ENCODE assay signal across 8 mouse cellular contexts in genomic region chr5:138994786-138995720, GRCm38 (mm10). TPM values are rescaled to one million over a fixed set of nuclear protein-coding genes. Genes with fewer than 3 reads are reported as not detected.
DNase-seq lines count a peak whose midpoint lies in the region; ATAC-seq and TF ChIP-seq lines count a peak whose summit lies in the region.

No protein-coding gene starts in this region.

- peak overlapping the region; percentile 85 for H3K27ac ChIP-seq in embryonic facial prominence, embryonic 10.5 days (replicated peaks)
- peak overlapping the region; percentile 91 for H3K27ac ChIP-seq in heart, adult 2 months
- H3K27ac ChIP-seq in kidney, adult 2 months (ENCODE audit: insufficient read depth, low read depth, low read length): peak overlapping the region; percentile 80
- peak overlapping the region; percentile 76 for H3K27ac ChIP-seq in limb, embryonic 14.5 days (replicated peaks; ENCODE audit: low read depth, low read length)
- peak overlapping the region; percentile 89 for H3K27ac ChIP-seq in midbrain, embryonic 15.5 days
- peak overlapping the region; percentile 94 for H3K27ac ChIP-seq in stomach, embryonic 16.5 days (ENCODE audit: low read length)

- WGBS in embryonic facial prominence, embryonic 10.5 days: 5% methylated on average over 120 of the region's 127 CpGs
- WGBS in heart, adult 2 months: 4% methylated on average over 119 of the region's 127 CpGs
- 6% methylated on average over 109 of the region's 127 CpGs for WGBS in kidney, adult 2 months
- WGBS in limb, embryonic 14.5 days: 2% methylated on average over 17 of the region's 127 CpGs
- under 1% methylated on average over 122 of the region's 127 CpGs for WGBS in midbrain, embryonic 15.5 days
- whole genome bisulfite sequencing in stomach, embryonic 16.5 days: under 1% methylated on average over 110 of the region's 127 CpGs

- no peak for TF ChIP-seq EP300 in heart, adult 2 months (IDR thresholded peaks at IDR 0.05; ENCODE audit: insufficient read depth, low read depth, low read length)

- ATAC-seq in erythroblast, adult 5-6 weeks (replicated peaks; ENCODE audit: low FRiP score, poor library complexity, severe bottlenecking): no peak
- ATAC-seq in limb, embryonic 14.5 days (ENCODE audit: low FRiP score, low read depth): peak; percentile 38
- ATAC-seq in midbrain, embryonic 15.5 days (replicated peaks): peak; percentile 55
- ATAC-seq in stomach, embryonic 16.5 days (ENCODE audit: insufficient read depth, low FRiP score): peak; percentile 59

- H3K9ac ChIP-seq in heart, adult 2 months (ENCODE audit: low read depth, low read length): peak overlapping the region; percentile 95
- peak overlapping the region; percentile 71 for H3K9ac ChIP-seq in limb, embryonic 14.5 days (ENCODE audit: low read depth, low read length, severe bottlenecking)
- H3K9ac ChIP-seq in midbrain, embryonic 15.5 days: peak overlapping the region; percentile 76
- peak overlapping the region; percentile 95 for H3K9ac ChIP-seq in stomach, embryonic 16.5 days (ENCODE audit: low read length)

- TF ChIP-seq CTCF in heart, adult 2 months (IDR thresholded peaks at IDR 0.05): no peak; the same call in 1 of the 2 replicates
- no peak for TF ChIP-seq CTCF in kidney, adult 2 months (conservative IDR thresholded peaks at IDR 0.05; ENCODE audit: insufficient read depth, insufficient read length, low read depth, low read length)

- no peaks in the 10 kb centered on the region for H3K36me3 ChIP-seq in erythroblast, embryonic 14.5 days (ENCODE audit: control insufficient read depth)
- 0 out of 2 replicates have a peak, but pooled peaks cover 6% of the 10 kb centered on the region for H3K36me3 ChIP-seq in embryonic facial prominence, embryonic 10.5 days (replicated peaks)
- peaks cover 4% of the 10 kb centered on the region for H3K36me3 ChIP-seq in heart, adult 2 months (ENCODE audit: control insufficient read depth, insufficient read depth, low read length)
- H3K36me3 ChIP-seq in kidney, adult 2 months (ENCODE audit: control insufficient read depth, insufficient read depth, low read length): no peaks in the 10 kb centered on the region
- H3K36me3 ChIP-seq in limb, embryonic 14.5 days (ENCODE audit: control insufficient read depth, insufficient read depth, low read length): no peaks in the 10 kb centered on the region
- no peaks in the 10 kb centered on the region for H3K36me3 ChIP-seq in midbrain, embryonic 15.5 days (replicated peaks)
- no peaks in the 10 kb centered on the region for H3K36me3 ChIP-seq in stomach, embryonic 16.5 days (ENCODE audit: control insufficient read depth, insufficient read depth, low read length)

- H3K79me2 ChIP-seq in heart, adult 2 months (replicated peaks; ENCODE audit: control insufficient read depth, insufficient read depth, low read length): no peaks in the 10 kb centered on the region

- H3K4me2 ChIP-seq in limb, embryonic 14.5 days (replicated peaks; ENCODE audit: low read depth, low read length, severe bottlenecking): peak overlapping the region; percentile 93
- H3K4me2 ChIP-seq in midbrain, embryonic 15.5 days: peak overlapping the region; percentile 98
- peak overlapping the region; percentile 93 for H3K4me2 ChIP-seq in stomach, embryonic 16.5 days (ENCODE audit: low read depth, low read length)

- peak; percentile 82 for DNase-seq in embryonic facial prominence, embryonic 10.5 days (ENCODE audit: low spot score)
- peak; percentile 83 to 87 for DNase-seq in heart, adult 2 months
- DNase-seq in kidney, adult 2 months: peak; percentile 90
- DNase-seq in limb, embryonic 14.5 days (ENCODE audit: low spot score): peak; percentile 72

- H3K4me3 ChIP-seq in erythroblast, embryonic 14.5 days (replicated peaks): peak overlapping the region; percentile 44
- H3K4me3 ChIP-seq in embryonic facial prominence, embryonic 10.5 days: peak overlapping the region; percentile 80
- H3K4me3 ChIP-seq in heart, adult 2 months: peak overlapping the region; percentile 71
- H3K4me3 ChIP-seq in kidney, adult 2 months (ENCODE audit: insufficient read depth, low read depth, low read length): peak overlapping the region; percentile 64
- peak overlapping the region; percentile 73 for H3K4me3 ChIP-seq in limb, embryonic 14.5 days (replicated peaks; ENCODE audit: low read length)
- peak overlapping the region; percentile 76 for H3K4me3 ChIP-seq in midbrain, embryonic 15.5 days
- peak overlapping the region; percentile 85 for H3K4me3 ChIP-seq in stomach, embryonic 16.5 days (replicated peaks; ENCODE audit: low read length)

- TF ChIP-seq POLR2A in heart, adult 2 months (IDR thresholded peaks at IDR 0.05; ENCODE audit: insufficient read depth, low read depth, low read length): no peak; the same call in 1 of the 2 replicates
- TF ChIP-seq POLR2A in kidney, adult 2 months (IDR thresholded peaks at IDR 0.05; ENCODE audit: low read depth, low read length): peak; percentile 55
- TF ChIP-seq POLR2A in limb, embryonic 14.5 days (IDR thresholded peaks at IDR 0.05; ENCODE audit: borderline replicate concordance, extremely low read depth, insufficient read depth, insufficient read length): no peak

- no peaks in the 10 kb centered on the region; the same call in 1 of the 2 replicates for H3K9me3 ChIP-seq in erythroblast, embryonic 14.5 days (ENCODE audit: control insufficient read depth, low read length)
- no peaks in the 10 kb centered on the region for H3K9me3 ChIP-seq in embryonic facial prominence, embryonic 10.5 days
- H3K9me3 ChIP-seq in limb, embryonic 14.5 days (ENCODE audit: control insufficient read depth, low read length): no peaks in the 10 kb centered on the region
- no peaks in the 10 kb centered on the region for H3K9me3 ChIP-seq in midbrain, embryonic 15.5 days
- no peaks in the 10 kb centered on the region for H3K9me3 ChIP-seq in stomach, embryonic 16.5 days (replicated peaks; ENCODE audit: control insufficient read depth, low read length)

- intact Hi-C loops in heart, adult 2 months (cut with DNase I): loop anchor here (5.0 kb wide), 2 partner anchors 87 to 152 kb away; no protein-coding TSS in a partner anchor

- H3K27me3 ChIP-seq in erythroblast, embryonic 14.5 days (ENCODE audit: control insufficient read depth): peaks cover 93% of the 10 kb centered on the region
- H3K27me3 ChIP-seq in embryonic facial prominence, embryonic 10.5 days (replicated peaks; ENCODE audit: low read depth, poor library complexity, severe bottlenecking): peaks cover 98% of the 10 kb centered on the region
- H3K27me3 ChIP-seq in heart, adult 2 months (ENCODE audit: control insufficient read depth, insufficient read depth, low read length): no peaks in the 10 kb centered on the region
- no peaks in the 10 kb centered on the region for H3K27me3 ChIP-seq in kidney, adult 2 months (replicated peaks; ENCODE audit: control insufficient read depth, insufficient read depth, low read length)
- peaks cover 71% of the 10 kb centered on the region for H3K27me3 ChIP-seq in limb, embryonic 14.5 days (ENCODE audit: control insufficient read depth, insufficient read depth, low read length)
- H3K27me3 ChIP-seq in midbrain, embryonic 15.5 days (replicated peaks): peaks cover 59% of the 10 kb centered on the region
- H3K27me3 ChIP-seq in stomach, embryonic 16.5 days (ENCODE audit: control insufficient read depth, insufficient read depth, low read length): peaks cover 27% of the 10 kb centered on the region

- H3K4me1 ChIP-seq in erythroblast, embryonic 14.5 days (ENCODE audit: control insufficient read depth): no peaks in the 10 kb centered on the region
- peaks cover 87% of the 10 kb centered on the region for H3K4me1 ChIP-seq in embryonic facial prominence, embryonic 10.5 days
- peaks cover 13% of the 10 kb centered on the region for H3K4me1 ChIP-seq in heart, adult 2 months (ENCODE audit: control insufficient read depth, insufficient read depth, low read length)
- H3K4me1 ChIP-seq in kidney, adult 2 months (ENCODE audit: control insufficient read depth, insufficient read depth, low read length): peaks cover 14% of the 10 kb centered on the region
- peaks cover 48% of the 10 kb centered on the region for H3K4me1 ChIP-seq in limb, embryonic 14.5 days (ENCODE audit: control insufficient read depth, insufficient read depth, low read length)
- peaks cover 63% of the 10 kb centered on the region for H3K4me1 ChIP-seq in midbrain, embryonic 15.5 days
- H3K4me1 ChIP-seq in stomach, embryonic 16.5 days (ENCODE audit: control insufficient read depth, insufficient read depth, low read length): peaks cover 53% of the 10 kb centered on the region

RNA-seq across cellular contexts. Expression of gene Pdgfa, which starts 2.1 kb away (rescaled TPM):
- polyA plus RNA-seq in erythroblast, embryonic 14.5 days (2012): 0.02 TPM in 1 of 2 replicates, not detected in the other
- total RNA-seq in erythroblast, adult 5-6 weeks (2015; ENCODE audit: low replicate concordance): not detected in 2 replicates
- total RNA-seq in erythroblast, adult 5-6 weeks (2017; ENCODE audit: low replicate concordance): not detected in 2 replicates
- polyA plus RNA-seq in embryonic facial prominence, embryonic 10.5 days (2016; fragmentation: Nextera tagmentation; extraction: Ambion mirVana): 30.8 and 33.5 TPM in 2 replicates
- 10 to 100 TPM; 19.6 to 20.7 TPM for total RNA-seq in heart, adult 2 months (2021)
- polyA plus RNA-seq in heart, adult 2 months (2012; rRNA removed): 13.2 and 14.2 TPM in 2 replicates
- polyA plus RNA-seq in kidney, adult 2 months (2012; rRNA removed): 12.0 and 14.1 TPM in 2 replicates
- polyA plus RNA-seq in limb, embryonic 14.5 days (2012; rRNA removed): 27.8 and 34.0 TPM in 2 replicates
- polyA plus RNA-seq in limb, embryonic 14.5 days (2014; fragmentation: Nextera tagmentation; extraction: Ambion mirVana): 73.4 and 83.4 TPM in 2 replicates
- polyA plus RNA-seq in midbrain, embryonic 15.5 days (2015; fragmentation: Nextera tagmentation; extraction: Ambion mirVana): 22.5 and 23.6 TPM in 2 replicates
- polyA plus RNA-seq in stomach, embryonic 16.5 days (2015; fragmentation: Nextera tagmentation; extraction: Ambion mirVana): 48.5 and 52.3 TPM in 2 replicates

Comparison
In these comparisons a context has a peak if more than half of its experiments do, and no peak if none do; other contexts are left out.
1. RNA of gene Pdgfa, which starts 2.1 kb away (polyA plus RNA-seq): 27.8 to 83.4 TPM in limb, embryonic 14.5 days, 48.5 to 52.3 TPM in stomach, embryonic 16.5 days, 30.8 to 33.5 TPM in embryonic facial prominence, embryonic 10.5 days, 22.5 to 23.6 TPM in midbrain, embryonic 15.5 days, 13.2 to 14.2 TPM in heart, adult 2 months and 12.0 to 14.1 TPM in kidney, adult 2 months; 0.02 TPM in erythroblast, embryonic 14.5 days; every median in the first group is over 10 times any median in the second.
2. Peak in every context shown above with its lines, with median percentiles within 50 percentile points of each other: H3K4me3 ChIP-seq, DNase-seq, H3K27ac ChIP-seq, H3K9ac ChIP-seq and H3K4me2 ChIP-seq.